Mouse (Mus musculus): ENCODE measurements at regions not wholly inside any gene's neighbourhood (a gene's known extent, or its start where the extent isn't known, plus 50 kb on each side); places are given as distances from the start of the nearest gene placed in this dataset.

DNA sequence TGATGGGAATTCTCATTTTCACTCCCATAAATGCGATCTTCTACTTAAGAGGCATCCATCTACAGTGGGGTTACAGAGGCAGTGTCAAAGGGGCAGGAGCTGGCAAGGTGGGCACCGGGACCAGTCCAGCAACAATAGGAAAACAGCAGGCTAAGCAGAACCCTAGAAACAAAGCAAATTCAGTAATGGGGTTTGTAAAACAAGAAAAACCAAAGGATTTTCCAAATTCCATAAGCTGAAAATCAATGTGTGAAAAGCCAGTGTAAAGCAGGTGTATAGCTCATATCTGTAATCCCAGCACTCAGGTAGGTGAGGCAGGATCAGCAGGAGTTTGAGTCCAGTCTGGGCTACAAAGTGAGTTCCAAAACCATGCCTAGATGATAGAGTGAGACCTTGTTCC, 69.2 kb upstream of the Pitx2 start:
- no peaks in the 10 kb centered on the region for H3K36me3 ChIP-seq (ENCODE audit: control insufficient read depth, insufficient read depth, low read length)
- ATAC-seq (replicated peaks; ENCODE audit: insufficient number of reproducible peaks, low FRiP score, low TSS enrichment): no peak
- no peak overlapping the region for H3K4me2 ChIP-seq
- H3K27ac ChIP-seq (ENCODE audit: low read depth, low read length): no peak overlapping the region
- H3K4me1 ChIP-seq (ENCODE audit: control insufficient read depth, insufficient read depth, low read length): no peaks in the 10 kb centered on the region; the same call in 1 of the 2 replicates
- H3K9me3 ChIP-seq (replicated peaks; ENCODE audit: control insufficient read depth, low read length): no peaks in the 10 kb centered on the region
- no peak overlapping the region for H3K9ac ChIP-seq (ENCODE audit: low read depth, low read length)
- WGBS (ENCODE audit: insufficient replicate concordance): 88% methylated on average over 2 of the region's 2 CpGs
- no peaks in the 10 kb centered on the region for H3K27me3 ChIP-seq (ENCODE audit: control insufficient read depth, insufficient read depth, low read length)
- no peak overlapping the region for H3K4me3 ChIP-seq (ENCODE audit: low read depth, low read length)

DNA sequence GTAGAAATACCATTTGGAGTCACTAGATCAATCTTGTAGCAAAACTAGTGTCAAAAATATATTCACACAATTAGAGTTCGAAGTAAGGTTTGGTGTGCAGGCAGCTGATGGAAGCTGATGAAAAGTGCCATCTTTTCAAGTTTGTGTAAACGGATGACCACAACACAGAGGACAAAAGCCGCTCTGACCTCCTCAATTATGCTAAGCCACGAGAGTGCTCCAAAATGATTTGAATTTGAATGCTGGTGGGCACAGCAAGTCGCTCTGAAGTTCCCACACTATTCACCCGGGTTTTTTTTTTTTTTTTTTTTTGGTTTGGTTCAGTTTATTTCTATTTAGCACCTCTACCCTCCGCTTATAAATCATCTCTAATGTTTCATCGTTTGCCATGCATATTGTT, 68.5 kb upstream of the Pitx2 start:
- no peak overlapping the region for H3K4me3 ChIP-seq (ENCODE audit: low read depth, low read length)
- H3K4me2 ChIP-seq: no peak overlapping the region
- no peaks in the 10 kb centered on the region for H3K36me3 ChIP-seq (ENCODE audit: control insufficient read depth, insufficient read depth, low read length)
- WGBS (ENCODE audit: insufficient replicate concordance): 71% methylated on average over 8 of the region's 8 CpGs
- H3K9ac ChIP-seq (ENCODE audit: low read depth, low read length): no peak overlapping the region
- H3K27ac ChIP-seq (ENCODE audit: low read depth, low read length): no peak overlapping the region
- H3K9me3 ChIP-seq (replicated peaks; ENCODE audit: control insufficient read depth, low read length): no peaks in the 10 kb centered on the region
- H3K4me1 ChIP-seq (ENCODE audit: control insufficient read depth, insufficient read depth, low read length): no peaks in the 10 kb centered on the region; the same call in 1 of the 2 replicates
- ATAC-seq (replicated peaks; ENCODE audit: insufficient number of reproducible peaks, low FRiP score, low TSS enrichment): no peak
- H3K27me3 ChIP-seq (ENCODE audit: control insufficient read depth, insufficient read depth, low read length): no peaks in the 10 kb centered on the region

GRCm38 (mm10) chr3:129131877-129132433, 67.7 kb upstream of the Pitx2 start:
- no peaks in the 10 kb centered on the region for H3K9me3 ChIP-seq (replicated peaks; ENCODE audit: control insufficient read depth, low read length)
- no peak overlapping the region for H3K4me3 ChIP-seq (ENCODE audit: low read depth, low read length)
- no peaks in the 10 kb centered on the region for H3K36me3 ChIP-seq (ENCODE audit: control insufficient read depth, insufficient read depth, low read length)
- no peaks in the 10 kb centered on the region; the same call in 1 of the 2 replicates for H3K4me1 ChIP-seq (ENCODE audit: control insufficient read depth, insufficient read depth, low read length)
- 64% methylated on average over 6 of the region's 6 CpGs for WGBS (ENCODE audit: insufficient replicate concordance)
- H3K27ac ChIP-seq (ENCODE audit: low read depth, low read length): no peak overlapping the region
- H3K27me3 ChIP-seq (ENCODE audit: control insufficient read depth, insufficient read depth, low read length): no peaks in the 10 kb centered on the region
- no peak for ATAC-seq (replicated peaks; ENCODE audit: insufficient number of reproducible peaks, low FRiP score, low TSS enrichment)
- H3K4me2 ChIP-seq: no peak overlapping the region
- no peak overlapping the region for H3K9ac ChIP-seq (ENCODE audit: low read depth, low read length)
